Mouse (Mus musculus): ENCODE measurements around the gene Tnnt3. TPM values are rescaled to one million over a fixed set of nuclear protein-coding genes. Genes with fewer than 3 reads are reported as not detected.

The Tnnt3 gene
- polyA plus RNA-seq, 1 experiment, result 5.1 TPM

DNA sequence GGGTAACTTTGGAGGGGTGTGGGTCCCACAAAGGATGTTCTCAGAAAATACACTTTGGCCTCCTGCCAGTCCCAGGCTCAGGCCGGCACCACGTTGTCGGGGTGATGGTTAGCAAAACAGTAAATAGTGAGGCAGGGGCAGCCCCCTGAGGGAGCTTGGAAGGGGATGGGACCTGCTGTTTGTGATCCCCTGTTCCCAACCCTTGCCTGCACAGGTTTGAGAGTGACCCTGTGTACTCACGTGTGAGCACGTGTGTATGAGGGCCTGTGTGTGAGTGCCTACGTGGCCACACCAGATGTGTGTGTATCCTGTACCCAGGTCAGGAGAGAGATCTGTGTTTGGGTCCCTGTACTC, 16.4 kb upstream of the Tnnt3 start:
- Histone ChIP-seq H3K4me3 (ENCODE audit: insufficient read depth, low read length) (no peak overlapping the region), H3K4me1 (ENCODE audit: control insufficient read depth, insufficient read depth, low read length) (no peaks in the 10 kb centered on the region), H3K27ac (ENCODE audit: insufficient read depth, low read depth, low read length) (no peak overlapping the region)
- TF ChIP-seq CTCF (IDR thresholded peaks at IDR 0.05; ENCODE audit: low read depth, low read length) (no peak), POLR2A (IDR thresholded peaks at IDR 0.05; ENCODE audit: borderline replicate concordance, low read depth, low read length) (no peak)

DNA sequence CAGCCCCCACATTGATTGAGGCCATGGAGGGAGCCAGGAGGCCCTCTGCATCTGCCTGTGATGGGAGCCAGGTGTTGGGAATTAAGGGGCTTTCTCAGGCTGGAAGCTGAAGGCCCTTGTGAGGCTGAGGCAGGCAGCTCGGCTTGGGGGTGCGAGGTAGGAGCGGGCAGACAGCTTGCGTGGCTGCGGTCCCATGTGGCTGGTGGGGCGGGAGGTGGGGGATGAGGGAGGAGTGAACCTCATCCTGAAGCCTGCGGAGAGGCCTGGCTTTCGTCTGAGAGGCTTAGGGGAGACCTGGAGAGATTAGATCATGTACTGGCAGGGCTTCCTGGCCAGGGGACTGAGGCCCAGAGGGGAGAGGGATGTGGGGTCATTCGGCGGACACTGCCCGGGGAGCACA, 15.5 kb upstream of the Tnnt3 start:
- Histone ChIP-seq H3K4me1 (ENCODE audit: control insufficient read depth, insufficient read depth, low read length) (no peaks in the 10 kb centered on the region), H3K4me3 (ENCODE audit: insufficient read depth, low read length) (no peak overlapping the region), H3K27ac (ENCODE audit: insufficient read depth, low read depth, low read length) (no peak overlapping the region)
- no peak for TF ChIP-seq POLR2A (IDR thresholded peaks at IDR 0.05; ENCODE audit: borderline replicate concordance, low read depth, low read length)
- no peak for TF ChIP-seq CTCF (IDR thresholded peaks at IDR 0.05; ENCODE audit: low read depth, low read length)

DNA sequence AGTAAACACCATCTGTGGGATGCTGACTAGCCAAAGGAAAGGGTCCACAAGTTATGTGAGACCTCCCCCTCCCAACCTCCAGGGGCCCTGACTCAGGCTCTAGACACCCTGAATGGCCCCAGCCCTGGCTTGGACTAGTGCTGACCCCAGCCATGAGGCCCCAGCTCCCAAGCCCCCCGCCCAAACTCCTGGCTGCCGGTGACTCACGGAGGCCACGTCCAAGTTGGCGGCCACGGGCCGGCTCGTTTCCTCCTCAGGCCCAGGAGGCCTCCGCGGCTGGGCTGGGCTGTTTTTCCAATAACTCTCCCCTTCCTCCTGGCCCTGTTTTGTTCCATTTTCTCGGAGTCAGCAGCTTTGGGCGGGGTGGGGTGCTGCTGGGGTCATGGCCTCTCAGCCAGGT, 13.9 kb upstream of the Tnnt3 start:
- no peaks in the 10 kb centered on the region for H3K4me1 ChIP-seq (ENCODE audit: control insufficient read depth, insufficient read depth, low read length)

DNA sequence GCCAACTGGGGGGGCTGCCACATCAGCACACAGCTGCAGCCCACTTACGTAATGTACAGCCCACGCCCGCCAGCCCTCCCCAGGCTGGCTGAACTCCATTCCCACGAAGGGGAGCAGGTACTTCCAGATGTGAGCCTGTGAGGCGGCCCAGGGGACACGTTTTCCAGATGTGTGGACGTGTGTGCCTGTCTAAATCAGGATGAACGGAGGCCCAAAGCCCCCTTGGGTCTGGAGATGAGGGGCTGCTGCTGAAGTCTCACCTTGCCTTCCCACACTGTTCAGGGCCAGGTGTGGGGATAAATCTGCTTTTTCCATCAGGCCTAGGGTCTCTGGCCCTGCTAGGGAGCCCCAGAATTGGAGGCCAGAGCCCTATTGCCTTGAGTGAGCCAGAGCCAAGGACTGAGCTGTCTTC, 11.9 kb upstream of the Tnnt3 start:
- Histone ChIP-seq H3K4me3 (ENCODE audit: insufficient read depth, low read length) (no peak overlapping the region), H3K4me1 (ENCODE audit: control insufficient read depth, insufficient read depth, low read length) (no peaks in the 10 kb centered on the region), H3K27ac (ENCODE audit: insufficient read depth, low read depth, low read length) (no peak overlapping the region)
- TF ChIP-seq POLR2A (IDR thresholded peaks at IDR 0.05; ENCODE audit: borderline replicate concordance, low read depth, low read length) (no peak), CTCF (IDR thresholded peaks at IDR 0.05; ENCODE audit: low read depth, low read length) (no peak)

More for the DNA sequence above, 13.9 kb upstream of the Tnnt3 start:
- TF ChIP-seq CTCF (IDR thresholded peaks at IDR 0.05; ENCODE audit: low read depth, low read length) (no peak), POLR2A (IDR thresholded peaks at IDR 0.05; ENCODE audit: borderline replicate concordance, low read depth, low read length) (no peak)
- H3K27ac ChIP-seq (ENCODE audit: insufficient read depth, low read depth, low read length), result no peak overlapping the region
- H3K4me3 ChIP-seq (ENCODE audit: insufficient read depth, low read length), result no peak overlapping the region

DNA sequence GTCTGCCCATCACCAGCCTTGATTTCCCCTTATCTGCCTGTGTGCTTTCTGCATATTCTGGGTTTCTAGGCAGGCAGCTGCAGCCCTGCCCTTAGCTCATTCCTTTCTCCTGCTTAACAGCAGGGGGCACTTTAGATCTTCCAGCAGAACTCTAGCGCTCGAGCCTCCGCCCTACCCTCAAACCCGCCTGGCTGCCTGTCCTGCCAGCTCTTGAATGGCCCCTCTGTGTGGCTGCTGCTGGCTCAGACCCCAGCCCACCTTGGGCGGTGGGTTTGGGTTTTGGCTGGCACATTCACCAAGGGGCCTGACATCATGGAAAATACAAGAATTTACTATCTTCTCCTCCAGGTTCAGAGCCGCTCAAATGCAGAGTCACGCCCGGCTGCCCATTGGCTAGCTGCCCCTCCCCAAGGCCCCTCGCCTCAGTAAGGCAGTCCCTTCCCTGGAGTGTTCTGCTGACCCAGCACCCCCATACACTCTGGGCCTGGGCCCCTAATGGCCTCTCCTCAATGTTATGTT, 11.2 kb upstream of the Tnnt3 start:
- no peak overlapping the region for H3K4me3 ChIP-seq (ENCODE audit: insufficient read depth, low read length)
- H3K27ac ChIP-seq (ENCODE audit: insufficient read depth, low read depth, low read length), result no peak overlapping the region
- no peaks in the 10 kb centered on the region for H3K4me1 ChIP-seq (ENCODE audit: control insufficient read depth, insufficient read depth, low read length)
- TF ChIP-seq CTCF (IDR thresholded peaks at IDR 0.05; ENCODE audit: low read depth, low read length), result no peak
- no peak for TF ChIP-seq POLR2A (IDR thresholded peaks at IDR 0.05; ENCODE audit: borderline replicate concordance, low read depth, low read length)

DNA sequence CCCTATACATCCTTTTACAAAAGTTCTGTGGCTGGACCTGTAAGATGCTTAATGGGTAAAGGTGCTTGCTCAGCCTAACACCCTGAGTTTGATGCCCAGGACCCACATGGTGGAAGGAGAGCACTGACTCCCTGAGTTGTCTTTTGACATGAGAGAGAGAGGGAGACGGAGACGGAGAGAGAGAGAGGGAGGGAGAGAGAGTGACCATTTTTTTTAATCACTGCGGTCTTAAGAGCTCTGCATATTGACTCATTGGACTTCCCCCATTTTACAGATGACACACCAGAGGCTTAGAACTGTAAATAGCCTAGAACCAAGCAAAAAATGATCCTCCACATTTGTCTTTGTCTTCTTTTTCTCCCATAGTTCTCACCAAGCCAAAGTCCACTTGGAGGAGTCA, 10.6 kb upstream of the Tnnt3 start:
- TF ChIP-seq CTCF (IDR thresholded peaks at IDR 0.05; ENCODE audit: low read depth, low read length) (no peak), POLR2A (IDR thresholded peaks at IDR 0.05; ENCODE audit: borderline replicate concordance, low read depth, low read length) (no peak)
- H3K4me3 ChIP-seq (ENCODE audit: insufficient read depth, low read length), result no peak overlapping the region
- no peaks in the 10 kb centered on the region for H3K4me1 ChIP-seq (ENCODE audit: control insufficient read depth, insufficient read depth, low read length)
- no peak overlapping the region for H3K27ac ChIP-seq (ENCODE audit: insufficient read depth, low read depth, low read length)

DNA sequence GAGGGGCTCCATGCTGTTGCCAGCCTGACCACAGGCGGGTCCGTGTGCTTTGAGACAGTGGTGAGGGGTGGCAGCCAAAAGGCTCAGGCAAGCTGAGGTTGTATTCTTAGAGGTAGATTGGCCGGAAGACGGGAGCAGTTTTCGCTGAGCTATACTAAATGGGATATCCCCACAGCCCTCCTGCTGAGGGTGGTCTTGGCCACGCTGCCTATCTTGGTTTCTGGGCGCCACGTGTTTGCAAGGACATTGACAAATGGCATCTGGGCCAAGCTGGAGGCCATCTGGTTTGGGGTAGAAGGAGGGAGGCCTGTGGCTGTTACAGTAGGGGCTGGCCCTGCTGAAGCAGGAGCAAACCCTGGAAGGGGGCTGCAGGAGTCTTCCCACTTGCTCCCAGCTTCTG, 5.1 kb upstream of the Tnnt3 start:
- Histone ChIP-seq H3K27ac (ENCODE audit: insufficient read depth, low read depth, low read length) (no peak overlapping the region), H3K4me1 (ENCODE audit: control insufficient read depth, insufficient read depth, low read length) (no peaks in the 10 kb centered on the region), H3K4me3 (ENCODE audit: insufficient read depth, low read length) (no peak overlapping the region)
- TF ChIP-seq CTCF (IDR thresholded peaks at IDR 0.05; ENCODE audit: low read depth, low read length) (no peak), POLR2A (IDR thresholded peaks at IDR 0.05; ENCODE audit: borderline replicate concordance, low read depth, low read length) (no peak)

DNA sequence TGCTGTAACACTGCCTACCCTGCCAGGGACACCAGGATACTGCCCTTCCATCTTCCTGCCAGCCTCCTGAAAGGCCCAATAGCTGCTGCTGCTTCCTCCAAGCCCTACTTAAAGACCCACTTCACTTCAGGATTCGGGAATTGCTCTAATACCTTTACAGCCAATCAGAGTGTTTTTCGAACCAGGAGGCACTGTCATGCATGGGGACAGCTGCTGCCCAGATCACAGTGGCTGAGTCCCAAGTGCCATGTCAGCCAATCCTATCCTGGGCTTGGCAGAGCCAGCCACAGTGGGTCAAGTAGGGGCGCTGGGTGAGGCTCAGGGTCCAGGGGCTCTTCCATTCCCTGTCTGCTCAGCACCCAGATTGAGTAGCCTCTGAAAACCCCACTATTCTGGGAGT, 2.5 kb upstream of the Tnnt3 start:
- TF ChIP-seq POLR2A (IDR thresholded peaks at IDR 0.05; ENCODE audit: borderline replicate concordance, low read depth, low read length), result no peak
- Histone ChIP-seq H3K27ac (ENCODE audit: insufficient read depth, low read depth, low read length) (no peak overlapping the region), H3K4me1 (ENCODE audit: control insufficient read depth, insufficient read depth, low read length) (no peaks in the 10 kb centered on the region), H3K4me3 (ENCODE audit: insufficient read depth, low read length) (no peak overlapping the region)

DNA sequence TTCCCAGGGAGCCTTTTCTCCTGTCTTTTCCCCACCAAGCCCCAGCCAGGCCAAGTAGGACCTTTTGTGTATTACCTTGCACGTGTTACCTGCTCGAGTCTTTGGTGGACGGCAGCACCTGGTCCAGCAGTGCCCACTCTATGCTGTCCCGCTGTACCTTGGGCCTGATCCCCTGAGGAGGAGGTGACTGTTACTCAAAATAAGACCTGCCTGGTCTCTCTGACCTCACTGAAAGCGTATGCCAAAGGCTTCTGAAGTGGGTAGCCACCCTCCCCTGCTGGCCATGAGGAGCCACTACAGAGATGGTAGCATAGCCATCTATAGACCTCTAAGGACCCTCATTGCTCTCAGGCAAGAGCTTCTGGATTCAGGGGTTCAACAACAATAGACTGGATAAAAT, 1.8 kb upstream of the Tnnt3 start:
- no peak overlapping the region for H3K4me3 ChIP-seq (ENCODE audit: insufficient read depth, low read length)
- no peak; the same call in 1 of the 2 replicates for TF ChIP-seq CTCF (IDR thresholded peaks at IDR 0.05; ENCODE audit: low read depth, low read length)
- TF ChIP-seq POLR2A (IDR thresholded peaks at IDR 0.05; ENCODE audit: borderline replicate concordance, low read depth, low read length), result no peak
- H3K4me1 ChIP-seq (ENCODE audit: control insufficient read depth, insufficient read depth, low read length), result no peaks in the 10 kb centered on the region
- H3K27ac ChIP-seq (ENCODE audit: insufficient read depth, low read depth, low read length), result no peak overlapping the region

DNA sequence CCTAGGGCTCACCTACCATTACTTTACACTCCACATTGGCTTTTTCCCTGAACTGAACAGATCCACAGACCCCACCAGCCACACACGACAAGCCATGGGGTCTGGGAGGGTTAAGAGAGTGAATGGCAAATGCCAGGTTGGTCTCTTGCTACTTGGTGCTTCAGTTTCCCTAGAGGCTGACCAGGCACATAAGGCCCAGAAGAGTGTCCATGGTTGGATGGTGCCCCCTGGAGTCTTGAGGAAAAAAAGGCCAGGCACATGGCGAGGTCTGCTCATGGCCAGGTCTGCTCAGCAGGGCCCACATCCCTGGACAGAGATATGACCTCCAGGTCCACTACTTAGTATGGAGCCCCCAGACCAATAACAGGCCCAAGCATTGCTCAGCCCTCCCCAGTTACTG, 861 bp upstream of the Tnnt3 start:
- TF ChIP-seq POLR2A (IDR thresholded peaks at IDR 0.05; ENCODE audit: borderline replicate concordance, low read depth, low read length) (no peak), CTCF (IDR thresholded peaks at IDR 0.05; ENCODE audit: low read depth, low read length) (no peak; the same call in 1 of the 2 replicates)
- Histone ChIP-seq H3K4me1 (ENCODE audit: control insufficient read depth, insufficient read depth, low read length) (no peaks in the 10 kb centered on the region), H3K4me3 (ENCODE audit: insufficient read depth, low read length) (no peak overlapping the region), H3K27ac (ENCODE audit: insufficient read depth, low read depth, low read length) (no peak overlapping the region)

Measured in bone marrow macrophage, adult 2 months (primary cell).